In genomic region chr4:117770935-117771334, GRCm38 (mm10) we compare ENCODE assay signal across 10 mouse cellular contexts. TPM values are rescaled to one million over a fixed set of nuclear protein-coding genes. Genes with fewer than 3 reads are reported as not detected.
DNase-seq lines count a peak whose midpoint lies in the region; ATAC-seq and TF ChIP-seq lines count a peak whose summit lies in the region.
"Had no signal": no experiment of that assay in that cellular context is flagged by ENCODE, and none has a peak within 500 bp of the region (broad histone marks: within the 10 kb centered on the region; RNA-seq: fewer than 3 reads in every experiment).

No protein-coding gene starts in this region.

- no peak overlapping the region for H3K9ac ChIP-seq in forebrain, embryonic 11.5 days (ENCODE audit: low read length)
- H3K9ac ChIP-seq in forebrain, embryonic 15.5 days (replicated peaks): no peak overlapping the region
- H3K9ac ChIP-seq in liver, postnatal 0 days (replicated peaks): no peak overlapping the region
- H3K9ac ChIP-seq: limb, embryonic 15.5 days; stomach, embryonic 15.5 days had no signal

- no peaks in the 10 kb centered on the region for H3K4me1 ChIP-seq in forebrain, embryonic 11.5 days (replicated peaks; ENCODE audit: control insufficient read depth, insufficient read depth, low read length)
- H3K4me1 ChIP-seq in forebrain, embryonic 15.5 days: no peaks in the 10 kb centered on the region
- H3K4me1 ChIP-seq in liver, postnatal 0 days (ENCODE audit: insufficient read depth): no peaks in the 10 kb centered on the region
- H3K4me1 ChIP-seq: limb, embryonic 15.5 days; stomach, embryonic 15.5 days had no signal

- TF ChIP-seq EP300 in liver, postnatal 0 days (IDR thresholded peaks at IDR 0.05; ENCODE audit: low read depth): no peak

- no peak overlapping the region for H3K27ac ChIP-seq in forebrain, embryonic 11.5 days (ENCODE audit: low read depth, low read length)
- H3K27ac ChIP-seq in forebrain, embryonic 15.5 days (replicated peaks): no peak overlapping the region
- no peak overlapping the region for H3K27ac ChIP-seq in liver, postnatal 0 days (ENCODE audit: low read depth)
- H3K27ac ChIP-seq: limb, embryonic 15.5 days; stomach, embryonic 15.5 days had no signal

- no peaks in the 10 kb centered on the region for H3K9me3 ChIP-seq in forebrain, embryonic 11.5 days (ENCODE audit: control insufficient read depth, low read length)
- no peaks in the 10 kb centered on the region for H3K9me3 ChIP-seq in forebrain, embryonic 15.5 days
- H3K9me3 ChIP-seq in liver, postnatal 0 days (ENCODE audit: low read length): no peaks in the 10 kb centered on the region
- H3K9me3 ChIP-seq: limb, embryonic 15.5 days; stomach, embryonic 15.5 days had no signal

- TF ChIP-seq CTCF in liver, postnatal 0 days (IDR thresholded peaks at IDR 0.05; ENCODE audit: low read depth): peak; percentile 68

- no peaks in the 10 kb centered on the region for H3K27me3 ChIP-seq in forebrain, embryonic 11.5 days (ENCODE audit: control insufficient read depth, insufficient read depth, low read length)
- no peaks in the 10 kb centered on the region for H3K27me3 ChIP-seq in forebrain, embryonic 15.5 days
- no peaks in the 10 kb centered on the region for H3K27me3 ChIP-seq in liver, postnatal 0 days (ENCODE audit: insufficient read depth, low read length)
- H3K27me3 ChIP-seq: limb, embryonic 15.5 days; stomach, embryonic 15.5 days had no signal

- H3K4me2 ChIP-seq in forebrain, embryonic 11.5 days (ENCODE audit: low read depth, low read length, severe bottlenecking): no peak overlapping the region
- no peak overlapping the region for H3K4me2 ChIP-seq in forebrain, embryonic 15.5 days (replicated peaks)
- H3K4me2 ChIP-seq in liver, postnatal 0 days (ENCODE audit: low read depth, low read length): no peak overlapping the region
- H3K4me2 ChIP-seq: limb, embryonic 15.5 days; stomach, embryonic 15.5 days had no signal

- H3K4me3 ChIP-seq in forebrain, embryonic 11.5 days (ENCODE audit: low read depth, low read length): no peak overlapping the region
- H3K4me3 ChIP-seq in forebrain, embryonic 15.5 days: no peak overlapping the region
- no peak overlapping the region for H3K4me3 ChIP-seq in liver, postnatal 0 days (ENCODE audit: low read depth, low read length)
- H3K4me3 ChIP-seq: limb, embryonic 15.5 days; stomach, embryonic 15.5 days had no signal

- no peak for ATAC-seq in forebrain, embryonic 11.5 days (replicated peaks; ENCODE audit: low FRiP score)
- ATAC-seq in forebrain, embryonic 15.5 days (replicated peaks): no peak
- no peak; the same call in 1 of the 2 replicates for ATAC-seq in liver, postnatal 0 days

- DNase-seq in forebrain, embryonic 11.5 days (ENCODE audit: low spot score): peak; percentile 66
- peak; percentile 7 for DNase-seq in T-cell, adult 2 months (ENCODE audit: low spot score)
- peak; percentile 39 to 70 for DNase-seq in cerebellum, postnatal 25 days
- peak; percentile 10 for DNase-seq in gastrocnemius, postnatal 25 days
- DNase-seq in large intestine, adult 2 months (ENCODE audit: low read depth, low spot score): peak; percentile 74
- DNase-seq in liver, postnatal 0 days: peak; percentile 66
- peak; percentile 41 for DNase-seq in right cerebral cortex, postnatal 25 days

- whole genome bisulfite sequencing in forebrain, embryonic 11.5 days: 20% methylated on average over 5 of the region's 5 CpGs
- 18% methylated on average over 5 of the region's 5 CpGs for WGBS in forebrain, embryonic 15.5 days
- WGBS in large intestine, adult 2 months: 17% methylated on average over 5 of the region's 5 CpGs
- WGBS in liver, postnatal 0 days (ENCODE audit: insufficient replicate concordance): 19% methylated on average over 5 of the region's 5 CpGs

- H3K36me3 ChIP-seq in forebrain, embryonic 11.5 days (ENCODE audit: control insufficient read depth, insufficient read depth, low read length): no peaks in the 10 kb centered on the region
- no peaks in the 10 kb centered on the region for H3K36me3 ChIP-seq in forebrain, embryonic 15.5 days
- H3K36me3 ChIP-seq in liver, postnatal 0 days (replicated peaks; ENCODE audit: insufficient read depth, low read length): no peaks in the 10 kb centered on the region
- H3K36me3 ChIP-seq: limb, embryonic 15.5 days; stomach, embryonic 15.5 days had no signal

RNA-seq across cellular contexts. Expression of gene Klf17, which starts 5.5 kb away (rescaled TPM):
- polyA plus RNA-seq in forebrain, embryonic 11.5 days (2014; fragmentation: Nextera tagmentation; extraction: Ambion mirVana): not detected in 2 replicates
- not detected in 2 replicates for polyA plus RNA-seq in forebrain, embryonic 15.5 days (2015; fragmentation: Nextera tagmentation; extraction: Ambion mirVana)
- total RNA-seq in gastrocnemius, postnatal 25 days (2021): not detected
- polyA plus RNA-seq in large intestine, adult 2 months (2012; rRNA removed): 0.04 TPM in 2 replicates
- not detected in 2 replicates for polyA plus RNA-seq in liver, postnatal 0 days (2015; fragmentation: Nextera tagmentation; extraction: Ambion mirVana)
- polyA plus RNA-seq: limb, embryonic 15.5 days had no signal

RNA-seq across cellular contexts. Expression of gene Gm12845, which starts 46.7 kb away (rescaled TPM):
- polyA plus RNA-seq in forebrain, embryonic 11.5 days (2014; fragmentation: Nextera tagmentation; extraction: Ambion mirVana): not detected in 2 replicates
- polyA plus RNA-seq in forebrain, embryonic 15.5 days (2015; fragmentation: Nextera tagmentation; extraction: Ambion mirVana): not detected in 2 replicates
- total RNA-seq in gastrocnemius, postnatal 25 days (2021): not detected
- not detected in 2 replicates for polyA plus RNA-seq in large intestine, adult 2 months (2012; rRNA removed)
- not detected in 2 replicates for polyA plus RNA-seq in liver, postnatal 0 days (2015; fragmentation: Nextera tagmentation; extraction: Ambion mirVana)
- polyA plus RNA-seq: limb, embryonic 15.5 days; stomach, embryonic 15.5 days had no signal

Comparison
In these comparisons a context has a peak if more than half of its experiments do, and no peak if none do; other contexts are left out.
1. DNase-seq: peak in every context shown above with its lines; median percentile 74 in large intestine, adult 2 months; 66 in forebrain, embryonic 11.5 days; 66 in liver, postnatal 0 days; 54 in cerebellum, postnatal 25 days; 41 in right cerebral cortex, postnatal 25 days; 10 in gastrocnemius, postnatal 25 days; 7 in T-cell, adult 2 months.